Mouse (Mus musculus) small intestine, adult 2 months (tissue): ENCODE measurements around the gene Tecpr2. TPM values are rescaled to one million over a fixed set of nuclear protein-coding genes. Genes with fewer than 3 reads are reported as not detected.

Experiments used
- H3K27ac ChIP-seq: fragments of 200-500 bp; 2 replicates; pipeline ENCODE4 v1.5.1; 2012; ENCODE audit warnings: low read depth, low read length, control low read depth, inconsistent platforms; ENCODE audit not compliant: insufficient read depth
- H3K27me3 ChIP-seq: fragments of 200-500 bp; 2 replicates; pipeline ENCODE4 v1.6.1; 2012; ENCODE audit warnings: mild to moderate bottlenecking, moderate library complexity, low read length, inconsistent platforms; ENCODE audit not compliant: control insufficient read depth, insufficient read depth
- H3K36me3 ChIP-seq: fragments of 200-500 bp; 2 replicates; pipeline ENCODE4 v1.6.1; 2012; ENCODE audit warnings: mild to moderate bottlenecking, low read length, control low read depth, inconsistent platforms; ENCODE audit not compliant: control insufficient read depth, insufficient read depth
- H3K4me1 ChIP-seq: fragments of 200-500 bp; 2 replicates; pipeline ENCODE4 v1.6.1; 2012; ENCODE audit warnings: low read length, inconsistent platforms, mixed read lengths; ENCODE audit not compliant: control insufficient read depth, insufficient read depth, insufficient read length
- H3K4me3 ChIP-seq: fragments of 200-500 bp; 2 replicates; pipeline ENCODE4 v1.5.1; 2012; ENCODE audit warnings: low read depth, mild to moderate bottlenecking, control low read depth, inconsistent platforms, low read length, moderate library complexity
- CTCF ChIP-seq: fragments of 200-500 bp; IDR thresholded peaks from 2 replicates; pipeline ENCODE4 v1.5.1; 2012; ENCODE audit warnings: low read depth, mild to moderate bottlenecking, control low read depth, inconsistent platforms, low read length, moderate library complexity, mixed read lengths; ENCODE audit not compliant: insufficient replicate concordance, insufficient read length; ENCODE audit errors: extremely low read depth
- POLR2A ChIP-seq: fragments of 200-500 bp; IDR thresholded peaks from 2 replicates; pipeline ENCODE4 v1.6.1; 2012; ENCODE audit warnings: low read depth, mild to moderate bottlenecking, control low read depth, inconsistent platforms, low read length, moderate library complexity
- WGBS: fragments of 180-500 bp; shearing (Covaris S2); methylation state at CpG from one replicate; pipeline ENCODE4 v1.1.7; 2018; 5-methylcytosine and 5-hydroxymethylcytosine counted together
- polyA plus RNA-seq: library from polyadenylated mRNA; depleted of rRNA; stranded (reverse); fragments of >200 nt; gene quantifications from 2 replicates; pipeline ENCODE4 v1.2.3, GENCODE M21; 2012

The Tecpr2 gene
- polyA plus RNA-seq, 1 experiment, result 2.2 TPM

DNA sequence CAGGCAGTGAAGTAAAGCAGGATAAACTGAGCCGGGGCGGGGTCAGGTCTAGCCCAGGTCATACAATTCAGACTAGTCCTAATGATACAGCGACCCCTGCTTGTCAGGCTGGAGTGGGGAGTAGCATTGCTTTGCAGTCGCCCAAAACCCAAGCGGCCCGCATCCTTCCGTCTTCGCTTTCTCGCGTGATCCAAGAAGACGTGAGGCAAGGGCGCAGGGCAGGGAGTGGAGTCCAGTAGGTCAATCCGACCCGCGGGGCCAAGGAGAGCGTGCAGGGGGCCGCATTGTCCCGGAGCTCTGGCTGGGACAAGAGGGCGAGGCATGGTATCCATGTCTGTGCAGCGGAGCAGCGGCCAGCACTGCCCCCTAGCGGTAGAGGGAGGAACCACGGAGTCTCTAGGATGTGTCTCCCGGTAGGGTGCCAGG is 103.1 kb downstream of the Tecpr2 start:
- WGBS, result 1% methylated on average over 24 of the region's 24 CpGs

DNA sequence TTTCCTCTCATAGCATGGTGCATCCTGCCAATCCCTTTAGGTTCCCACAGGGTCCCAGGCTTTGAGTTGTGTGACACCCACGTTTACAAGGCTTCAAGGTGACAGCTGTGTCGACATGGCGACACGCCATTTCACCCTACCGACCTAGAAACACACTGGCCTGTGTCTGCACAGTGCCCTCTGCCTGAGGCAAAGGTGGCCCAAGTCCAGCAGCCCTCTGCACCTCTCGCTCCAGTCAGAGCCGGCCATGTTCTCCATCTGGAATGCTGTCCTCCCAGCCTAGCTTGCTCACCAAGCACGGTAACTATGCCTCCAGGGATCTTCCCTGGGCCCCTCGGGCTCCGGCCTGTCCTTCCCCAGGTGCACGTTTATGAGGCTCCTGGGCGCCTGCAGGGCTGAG is 103.7 kb downstream of the Tecpr2 start:
- WGBS, result 53% methylated on average over 12 of the region's 12 CpGs
- Histone ChIP-seq H3K27me3 (no peaks in the 10 kb centered on the region), H3K4me3 (no peak overlapping the region), H3K27ac (peak overlapping the region; percentile 89), H3K36me3 (no peaks in the 10 kb centered on the region), H3K4me1 (peaks cover 27% of the 10 kb centered on the region; the same call in 1 of the 2 replicates)
- TF ChIP-seq POLR2A (no peak), CTCF (no peak)

More for the DNA sequence above, 103.1 kb downstream of the Tecpr2 start:
- Histone ChIP-seq H3K4me3 (peak overlapping the region; percentile 70), H3K4me1 (peaks cover 27% of the 10 kb centered on the region; the same call in 1 of the 2 replicates), H3K27me3 (no peaks in the 10 kb centered on the region), H3K36me3 (no peaks in the 10 kb centered on the region), H3K27ac (peak overlapping the region; percentile 89)
- TF ChIP-seq POLR2A (no peak), CTCF (peak; percentile 91)

DNA sequence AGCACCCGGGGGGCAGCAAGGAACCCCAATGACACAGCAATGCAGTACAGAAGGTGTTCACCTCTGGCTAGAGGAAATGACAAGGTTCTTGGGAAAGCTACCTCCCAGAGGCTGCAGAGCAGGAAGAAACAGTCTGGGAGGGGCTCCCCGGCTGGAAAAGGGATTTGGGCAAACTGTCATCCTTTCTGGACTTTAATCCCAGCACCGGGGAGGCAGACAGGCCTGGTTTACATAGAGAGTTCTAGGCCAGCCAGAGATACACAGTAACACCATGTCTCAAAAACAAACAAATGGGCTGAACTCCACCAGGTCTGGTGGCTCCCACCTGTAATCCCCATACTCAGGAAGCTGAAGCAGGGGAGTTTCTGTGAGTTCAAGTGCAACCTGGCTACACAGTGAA is 104.2 kb downstream of the Tecpr2 start:
- Histone ChIP-seq H3K4me1 (peaks cover 27% of the 10 kb centered on the region; the same call in 1 of the 2 replicates), H3K4me3 (no peak overlapping the region), H3K27me3 (no peaks in the 10 kb centered on the region), H3K27ac (peak overlapping the region; percentile 89), H3K36me3 (no peaks in the 10 kb centered on the region)
- WGBS, result 25% methylated on average over 3 of the region's 3 CpGs
- no peak for TF ChIP-seq POLR2A
- no peak for TF ChIP-seq CTCF

DNA sequence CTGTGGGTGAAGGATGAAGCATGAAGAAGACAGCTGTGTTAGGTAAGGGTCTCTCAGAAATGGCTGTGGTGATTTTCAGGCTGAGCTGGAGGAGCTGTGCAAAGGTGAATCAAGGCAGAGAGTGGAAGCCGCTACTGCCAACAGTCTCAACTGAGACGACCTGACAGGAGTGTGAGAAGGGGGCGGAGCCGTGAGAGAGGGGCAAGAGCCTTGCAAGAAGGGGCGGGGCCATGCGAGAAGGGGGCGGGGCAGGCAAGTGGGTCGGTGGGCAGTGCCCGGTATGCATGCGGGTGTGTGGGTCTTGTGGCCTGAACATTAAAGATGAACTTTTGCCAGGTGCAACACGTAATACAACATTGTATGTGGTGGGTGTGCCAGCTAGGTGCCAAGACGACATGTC is 105.6 kb downstream of the Tecpr2 start:
- Histone ChIP-seq H3K4me1 (peaks cover 23% of the 10 kb centered on the region; the same call in 1 of the 2 replicates), H3K4me3 (no peak overlapping the region), H3K27me3 (no peaks in the 10 kb centered on the region), H3K27ac (no peak overlapping the region), H3K36me3 (no peaks in the 10 kb centered on the region)
- whole genome bisulfite sequencing, result 56% methylated on average over 12 of the region's 12 CpGs
- no peak for TF ChIP-seq POLR2A
- no peak for TF ChIP-seq CTCF

DNA sequence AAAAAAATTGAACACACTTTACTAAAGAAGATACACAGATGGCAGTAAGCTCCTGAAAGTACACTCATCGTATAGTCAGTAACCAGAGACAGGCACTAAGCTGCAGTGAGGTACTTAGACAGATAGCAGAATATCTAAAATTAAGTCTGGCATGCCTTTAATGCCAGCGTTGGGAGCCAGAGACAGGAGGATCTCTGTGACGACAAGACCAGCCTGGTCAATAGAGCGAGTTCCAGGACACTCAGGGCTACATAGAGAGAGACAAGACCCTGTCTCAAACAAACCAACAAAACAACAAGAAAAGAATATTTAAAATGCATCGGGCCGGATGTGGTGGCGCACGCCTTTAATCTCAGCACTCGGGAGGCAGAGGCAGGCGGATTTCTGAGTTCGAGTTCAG is 109.0 kb downstream of the Tecpr2 start:
- H3K4me3 ChIP-seq, result no peak overlapping the region
- no peaks in the 10 kb centered on the region for H3K27me3 ChIP-seq
- no peaks in the 10 kb centered on the region for H3K4me1 ChIP-seq
- TF ChIP-seq CTCF, result no peak
- TF ChIP-seq POLR2A, result no peak
- no peak overlapping the region for H3K27ac ChIP-seq
- H3K36me3 ChIP-seq, result no peaks in the 10 kb centered on the region
- WGBS, result 97% methylated on average over 11 of the region's 11 CpGs

DNA sequence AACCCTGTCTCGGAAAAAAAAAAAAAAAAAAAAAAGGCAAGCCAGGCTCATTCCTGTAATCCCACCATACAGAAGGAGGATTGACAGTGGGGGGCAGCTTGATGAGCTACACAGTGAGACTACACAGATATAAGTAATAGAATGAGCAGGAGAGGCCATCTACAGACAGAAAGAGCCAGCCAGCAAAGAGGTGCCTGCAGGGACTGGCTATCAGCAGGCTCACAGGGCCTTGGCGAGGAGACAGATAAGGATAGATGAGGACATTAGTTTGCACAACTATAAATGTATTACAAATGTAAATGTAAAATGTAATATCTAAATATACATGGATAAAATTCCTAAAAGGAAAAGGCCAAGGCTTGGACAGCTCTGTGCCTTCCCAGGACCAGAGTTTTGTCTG is 110.8 kb downstream of the Tecpr2 start:
- H3K4me3 ChIP-seq, result no peak overlapping the region
- H3K27me3 ChIP-seq, result no peaks in the 10 kb centered on the region
- WGBS, result 73% methylated on average over 2 of the region's 2 CpGs
- H3K36me3 ChIP-seq, result no peaks in the 10 kb centered on the region
- peaks cover 4% of the 10 kb centered on the region; the same call in 1 of the 2 replicates for H3K4me1 ChIP-seq
- no peak overlapping the region for H3K27ac ChIP-seq
- TF ChIP-seq POLR2A (no peak), CTCF (no peak)

DNA sequence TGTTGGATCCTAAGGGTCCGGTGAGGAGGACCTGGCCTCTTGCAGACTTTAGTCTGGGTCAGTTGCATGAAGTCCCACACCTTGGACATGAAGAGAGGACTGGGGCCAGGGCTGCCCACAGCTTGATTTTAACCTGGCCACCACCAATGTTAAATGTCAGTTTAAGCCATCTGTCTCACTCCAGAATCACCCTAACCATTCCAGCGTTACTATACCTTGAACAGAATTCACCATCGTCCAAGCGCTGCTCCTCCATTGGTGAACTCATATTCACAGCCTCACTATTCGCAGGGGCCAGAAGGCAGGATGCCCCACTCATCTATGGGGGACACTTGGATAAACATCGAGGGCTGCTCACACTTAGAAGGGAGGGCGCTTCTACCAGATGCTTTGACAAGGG is 111.9 kb downstream of the Tecpr2 start:
- TF ChIP-seq CTCF (no peak), POLR2A (no peak)
- H3K27ac ChIP-seq, result no peak overlapping the region
- no peaks in the 10 kb centered on the region for H3K36me3 ChIP-seq
- 94% methylated on average over 7 of the region's 7 CpGs for WGBS
- no peak overlapping the region for H3K4me3 ChIP-seq
- H3K27me3 ChIP-seq, result no peaks in the 10 kb centered on the region
- H3K4me1 ChIP-seq, result peaks cover 14% of the 10 kb centered on the region

DNA sequence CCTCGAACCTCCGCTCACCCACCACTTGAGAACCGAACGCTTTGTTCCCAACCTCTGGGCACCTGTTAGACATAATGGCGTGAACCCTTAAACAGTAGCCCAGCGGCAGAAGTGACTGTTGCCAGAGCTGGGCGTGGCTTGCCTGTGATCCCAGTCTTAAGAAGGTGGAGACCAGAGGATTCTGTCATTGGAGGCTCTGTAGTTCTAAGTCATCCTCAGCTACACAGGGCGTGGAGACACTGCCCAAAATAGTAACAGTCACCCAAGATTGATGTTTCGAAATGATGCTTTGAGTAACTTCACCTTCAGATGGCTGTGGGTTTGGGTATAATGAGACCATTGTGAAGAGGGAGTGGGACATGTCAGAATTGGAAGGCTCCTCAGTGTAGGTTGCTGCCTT is 115.1 kb downstream of the Tecpr2 start:
- 50% methylated on average over 9 of the region's 9 CpGs for WGBS
- H3K4me1 ChIP-seq, result peaks cover 37% of the 10 kb centered on the region
- no peak overlapping the region for H3K27ac ChIP-seq
- TF ChIP-seq CTCF (no peak), POLR2A (no peak)
- no peaks in the 10 kb centered on the region for H3K36me3 ChIP-seq
- no peak overlapping the region for H3K4me3 ChIP-seq
- H3K27me3 ChIP-seq, result no peaks in the 10 kb centered on the region
